Mouse (Mus musculus) embryonic facial prominence, embryonic 10.5 days (tissue): ENCODE results near the gene Mcl1. TPM values are rescaled to one million over a fixed set of nuclear protein-coding genes. Genes with fewer than 3 reads are reported as not detected.

ENCODE experiments used
- DNase-seq: peaks from one replicate; pipeline ENCODE4 v3.0.0-alpha.2; 2017; ENCODE audit warnings: low spot score
- H3K27ac ChIP-seq: fragments of 300-500 bp; sonication (generic); replicated peaks from 2 replicates; pipeline ENCODE4 v1.5.1; 2016; ENCODE audit warnings: mild to moderate bottlenecking
- H3K27me3 ChIP-seq: fragments of 300-500 bp; sonication (generic); replicated peaks from 2 replicates; pipeline ENCODE4 v1.6.1; 2016; ENCODE audit warnings: low read depth, mild to moderate bottlenecking; ENCODE audit not compliant: poor library complexity, severe bottlenecking
- H3K36me3 ChIP-seq: fragments of 300-500 bp; sonication (generic); replicated peaks from 2 replicates; pipeline ENCODE4 v1.6.1; 2016; ENCODE audit warnings: mild to moderate bottlenecking, moderate library complexity
- H3K4me1 ChIP-seq: fragments of 300-500 bp; sonication (generic); 2 replicates; pipeline ENCODE4 v1.6.1; 2016
- H3K4me3 ChIP-seq: fragments of 300-500 bp; sonication (generic); 2 replicates; pipeline ENCODE4 v1.5.1; 2016; ENCODE audit warnings: mild to moderate bottlenecking, moderate library complexity
- H3K9me3 ChIP-seq: fragments of 300-500 bp; sonication (generic); 2 replicates; pipeline ENCODE4 v1.6.1; 2016; ENCODE audit warnings: mild to moderate bottlenecking
- WGBS: fragments of 180-500 bp; shearing (Covaris S2); methylation state at CpG from one replicate; pipeline ENCODE4 v1.1.7; 2016; 5-methylcytosine and 5-hydroxymethylcytosine counted together
- polyA plus RNA-seq: library from polyadenylated mRNA; unstranded; fragments of >200 nt; fragmentation: Nextera tagmentation; extraction: Ambion mirVana; gene quantifications from 2 replicates; pipeline ENCODE4 v1.2.1, GENCODE M21; 2016

The Mcl1 gene
- polyA plus RNA-seq, 1 experiment from 2014 or later, result 49.5 TPM

DNA sequence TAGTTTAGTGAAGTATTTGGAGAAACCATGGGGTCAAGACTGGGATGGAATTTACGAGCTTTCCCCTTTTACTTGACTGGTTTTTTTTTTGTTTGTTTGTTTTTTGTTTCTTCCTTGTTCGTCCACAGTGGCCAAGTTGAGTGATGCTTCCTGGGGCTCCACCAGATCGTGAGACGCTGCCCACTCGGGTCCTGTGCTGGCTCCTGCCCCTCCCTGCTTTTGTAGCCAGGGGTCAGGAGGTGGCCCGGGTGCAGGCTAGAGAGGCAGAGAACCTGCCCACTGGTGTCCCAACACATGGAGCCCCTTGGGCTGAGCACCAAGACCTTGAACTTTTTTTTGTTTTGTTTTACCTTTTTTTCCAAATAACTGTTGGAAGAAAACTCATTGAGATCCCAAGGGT is 27.3 kb upstream of the Mcl1 start:
- WGBS, result 82% methylated on average over 6 of the region's 6 CpGs
- peaks cover 6% of the 10 kb centered on the region for H3K4me1 ChIP-seq
- peaks cover 99% of the 10 kb centered on the region for H3K36me3 ChIP-seq
- no peak overlapping the region for H3K27ac ChIP-seq
- no peak for DNase-seq
- no peak overlapping the region for H3K4me3 ChIP-seq
- no peaks in the 10 kb centered on the region for H3K9me3 ChIP-seq
- H3K27me3 ChIP-seq, result no peaks in the 10 kb centered on the region

DNA sequence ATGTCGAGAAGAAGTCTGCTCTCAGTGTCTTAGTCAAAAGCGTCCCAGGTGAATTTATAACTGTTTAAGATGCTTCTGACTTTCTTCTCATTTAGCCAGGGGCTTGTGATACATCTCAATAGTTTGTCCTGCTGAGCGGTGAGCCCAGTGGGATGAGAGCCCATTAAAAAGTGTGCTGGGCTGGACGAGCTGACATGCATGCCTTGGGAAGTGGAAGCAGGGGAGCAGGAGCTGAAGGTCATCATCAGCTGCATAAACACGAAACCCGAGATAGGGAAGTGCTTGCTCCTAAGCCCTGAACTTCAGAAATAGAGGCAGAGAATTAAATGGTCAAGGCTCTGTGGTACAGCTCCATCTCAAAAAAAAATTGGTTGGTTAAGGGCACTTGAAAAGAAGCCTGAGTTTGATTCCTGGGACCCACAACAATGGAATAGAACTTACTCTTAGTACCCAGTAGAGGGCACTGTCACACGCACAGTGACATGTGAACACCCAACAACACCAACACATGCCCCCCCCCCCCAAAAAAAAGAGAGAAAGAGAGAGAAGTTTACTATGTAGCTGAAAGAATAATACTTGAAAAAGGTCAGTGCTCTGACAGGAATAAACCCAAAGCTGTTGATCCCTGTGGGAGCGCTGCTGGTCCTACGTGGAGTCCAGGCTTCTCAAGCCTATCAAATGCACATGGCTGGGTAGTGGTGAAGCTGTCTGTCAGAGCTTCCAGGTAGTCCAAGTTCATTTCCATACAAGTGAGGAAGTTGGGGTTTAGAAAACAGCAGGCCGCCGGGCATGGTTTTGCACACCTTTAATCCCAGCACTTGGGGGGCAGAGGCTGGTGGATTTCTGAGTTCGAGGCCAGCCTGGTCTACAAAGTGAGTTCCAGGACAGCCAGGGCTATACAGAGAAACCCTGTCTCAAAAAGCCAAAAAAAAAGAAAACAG is 25.7 kb upstream of the Mcl1 start:
- WGBS, result 79% methylated on average over 12 of the region's 12 CpGs
- H3K4me1 ChIP-seq, result 0 out of 2 replicates have a peak, but pooled peaks cover 4% of the 10 kb centered on the region
- DNase-seq, result no peak
- no peaks in the 10 kb centered on the region for H3K27me3 ChIP-seq
- H3K27ac ChIP-seq, result no peak overlapping the region
- no peaks in the 10 kb centered on the region for H3K9me3 ChIP-seq
- H3K4me3 ChIP-seq, result no peak overlapping the region
- peaks cover 99% of the 10 kb centered on the region for H3K36me3 ChIP-seq

DNA sequence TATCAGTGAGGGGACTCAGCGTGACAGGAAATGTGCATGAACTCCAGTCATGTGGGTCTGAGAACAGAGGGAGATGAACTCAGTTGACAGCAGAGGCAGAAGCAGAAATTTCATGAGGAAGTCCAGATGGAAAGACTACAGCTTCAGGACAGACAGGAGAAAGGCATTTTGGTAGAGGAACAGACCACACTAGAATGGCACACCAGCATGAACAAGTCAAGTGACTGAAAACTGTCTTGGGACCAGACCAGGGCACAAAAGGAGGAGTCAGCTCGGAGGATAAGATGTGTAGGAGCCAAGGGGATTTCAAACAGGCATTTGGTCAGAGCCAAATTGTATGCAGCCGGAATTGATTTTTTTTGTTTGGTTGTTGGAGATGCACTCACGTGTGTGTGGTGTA is 23.0 kb upstream of the Mcl1 start:
- no peak overlapping the region for H3K4me3 ChIP-seq
- H3K4me1 ChIP-seq, result 0 out of 2 replicates have a peak, but pooled peaks cover 4% of the 10 kb centered on the region
- H3K9me3 ChIP-seq, result no peaks in the 10 kb centered on the region
- no peak overlapping the region for H3K27ac ChIP-seq
- no peaks in the 10 kb centered on the region for H3K27me3 ChIP-seq
- DNase-seq, result no peak
- 83% methylated on average over 4 of the region's 4 CpGs for WGBS
- peaks cover 99% of the 10 kb centered on the region for H3K36me3 ChIP-seq

DNA sequence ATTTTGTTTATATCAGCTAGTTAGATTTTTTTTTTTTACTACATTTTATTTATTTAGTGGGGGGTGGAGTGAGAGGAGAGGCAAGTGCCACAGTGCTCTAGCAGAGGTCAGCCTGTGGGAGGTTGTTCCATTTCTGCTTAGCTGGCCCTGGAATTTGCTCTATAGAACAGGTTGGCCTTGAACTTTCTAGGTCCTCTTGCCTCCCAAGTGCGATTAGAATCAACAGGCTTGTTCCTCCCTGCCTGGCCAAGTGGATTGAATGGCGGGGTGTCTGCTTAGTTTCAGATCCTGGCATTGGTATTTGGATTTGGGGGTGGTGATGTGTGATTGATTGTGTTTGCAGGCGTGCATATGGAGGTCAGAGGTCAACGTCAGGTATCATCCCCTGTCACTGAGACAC is 22.5 kb upstream of the Mcl1 start:
- WGBS, result 85% methylated on average over 4 of the region's 4 CpGs
- no peak for DNase-seq
- Histone ChIP-seq H3K27me3 (no peaks in the 10 kb centered on the region), H3K27ac (no peak overlapping the region), H3K9me3 (no peaks in the 10 kb centered on the region), H3K4me1 (0 out of 2 replicates have a peak, but pooled peaks cover 4% of the 10 kb centered on the region), H3K36me3 (peaks cover 99% of the 10 kb centered on the region), H3K4me3 (no peak overlapping the region)

DNA sequence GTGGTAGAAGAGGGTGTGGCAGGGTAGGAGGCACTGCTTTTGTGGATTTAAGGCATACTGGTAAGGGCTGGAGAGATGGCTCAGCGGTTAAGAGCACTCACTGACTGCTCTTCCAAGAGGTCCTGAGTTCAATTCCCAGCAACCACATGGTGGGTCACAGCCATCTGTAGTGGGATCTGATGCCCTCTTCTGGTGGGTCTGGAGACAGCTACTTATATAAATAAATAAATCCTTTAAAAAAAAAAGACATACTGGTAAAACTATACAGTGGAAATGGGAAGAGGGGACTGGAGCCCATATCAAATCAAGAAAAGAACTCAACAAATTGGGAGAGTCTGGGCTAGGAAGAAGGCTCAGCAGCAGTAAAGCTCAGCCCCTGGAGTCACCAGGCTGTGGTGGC is 18.9 kb upstream of the Mcl1 start:
- 98% methylated on average over 1 of the region's 1 CpGs for WGBS
- DNase-seq, result no peak
- Histone ChIP-seq H3K27me3 (no peaks in the 10 kb centered on the region), H3K27ac (no peak overlapping the region), H3K4me3 (no peak overlapping the region), H3K36me3 (peaks cover 74% of the 10 kb centered on the region), H3K4me1 (no peaks in the 10 kb centered on the region), H3K9me3 (no peaks in the 10 kb centered on the region)

DNA sequence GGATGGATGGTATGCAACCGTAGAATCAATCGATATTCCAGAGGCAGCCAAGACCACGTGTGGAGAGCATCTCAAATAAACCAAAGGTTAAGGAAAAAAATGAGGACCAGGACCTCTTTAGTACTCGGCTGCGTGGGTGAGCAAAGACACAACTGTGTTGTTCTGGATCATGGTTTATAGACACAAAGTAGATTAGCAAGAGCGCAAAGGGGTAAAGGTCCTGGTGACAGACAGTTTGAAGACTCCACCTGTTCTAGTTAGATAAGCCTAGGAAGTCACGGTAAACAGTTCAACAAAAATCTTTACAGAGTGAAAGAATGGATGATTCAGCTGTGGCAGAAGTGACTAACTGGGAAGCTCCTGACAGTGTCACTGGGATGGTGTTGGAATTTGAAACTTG is 15.5 kb upstream of the Mcl1 start:
- H3K36me3 ChIP-seq, result peaks cover 40% of the 10 kb centered on the region
- no peaks in the 10 kb centered on the region for H3K4me1 ChIP-seq
- no peak for DNase-seq
- H3K4me3 ChIP-seq, result no peak overlapping the region
- H3K27ac ChIP-seq, result no peak overlapping the region
- H3K9me3 ChIP-seq, result no peaks in the 10 kb centered on the region
- WGBS, result 88% methylated on average over 7 of the region's 7 CpGs
- H3K27me3 ChIP-seq, result no peaks in the 10 kb centered on the region

DNA sequence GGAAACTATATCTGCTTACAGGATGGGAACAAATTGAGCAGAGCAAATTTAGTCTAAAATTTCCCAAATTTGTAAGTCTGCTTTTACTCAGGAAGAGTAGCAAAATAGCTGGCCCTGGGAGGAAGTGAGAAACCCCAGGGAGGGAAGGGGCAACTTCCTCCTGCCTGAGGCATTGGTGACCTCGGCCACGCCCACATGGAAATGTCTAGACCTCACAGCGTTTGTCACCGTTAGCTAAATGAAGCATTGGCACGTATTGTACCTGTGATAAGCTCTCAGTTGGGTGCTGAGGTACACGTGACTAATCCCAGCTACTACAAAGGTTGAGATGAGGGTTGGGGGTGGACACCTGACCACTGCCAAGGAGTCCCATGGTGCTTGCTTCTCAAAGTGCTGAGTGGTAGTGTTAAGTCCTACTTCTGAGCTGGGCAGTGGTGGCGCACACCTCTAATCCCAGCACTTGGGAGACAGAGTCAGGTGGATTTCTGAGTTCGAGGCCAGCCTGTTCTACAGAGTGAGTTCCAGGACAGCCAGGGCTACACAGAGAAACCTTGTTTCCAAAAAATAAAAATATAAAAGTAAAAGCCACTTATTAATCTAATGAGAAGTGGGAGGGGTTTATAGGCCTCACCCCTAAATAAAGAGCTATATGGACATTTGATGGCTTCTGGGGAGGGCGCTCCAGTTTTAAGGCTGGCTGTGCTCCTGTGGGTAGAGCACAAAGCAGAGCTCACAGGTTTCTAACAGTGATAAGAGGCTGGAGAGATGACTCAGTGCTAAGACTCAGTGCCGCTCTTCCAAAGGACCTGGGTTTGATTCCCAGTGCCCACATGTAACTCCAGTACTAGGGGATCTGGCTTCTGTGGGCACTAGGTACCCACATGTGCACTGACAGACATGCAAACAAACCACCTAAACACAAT is 13.0 kb upstream of the Mcl1 start:
- Histone ChIP-seq H3K36me3 (peaks cover 16% of the 10 kb centered on the region), H3K9me3 (no peaks in the 10 kb centered on the region), H3K27me3 (no peaks in the 10 kb centered on the region), H3K4me3 (no peak overlapping the region), H3K4me1 (no peaks in the 10 kb centered on the region), H3K27ac (no peak overlapping the region)
- no peak for DNase-seq
- 56% methylated on average over 10 of the region's 10 CpGs for WGBS

DNA sequence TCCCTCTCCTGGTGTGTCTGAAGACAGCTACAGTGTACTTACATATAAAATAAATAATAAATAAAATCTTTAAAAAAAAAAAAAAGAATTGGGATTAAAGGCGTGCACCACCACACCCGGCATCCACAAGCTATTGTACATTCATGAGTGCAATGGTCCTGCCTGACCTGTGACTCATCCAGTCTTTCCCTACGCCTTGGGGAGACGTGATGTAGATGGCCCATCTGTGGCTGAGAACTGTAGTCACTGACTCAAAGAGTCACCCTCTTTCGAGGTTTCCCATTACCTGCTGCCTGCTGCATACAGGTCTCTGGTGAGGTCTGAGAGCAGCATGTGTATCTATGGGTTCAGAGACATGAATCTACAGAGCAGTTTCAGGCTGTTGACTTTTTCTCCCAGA is 10.6 kb upstream of the Mcl1 start:
- H3K27ac ChIP-seq, result no peak overlapping the region
- no peak for DNase-seq
- 92% methylated on average over 5 of the region's 5 CpGs for WGBS
- peaks cover 10% of the 10 kb centered on the region for H3K4me1 ChIP-seq
- no peaks in the 10 kb centered on the region for H3K9me3 ChIP-seq
- no peak overlapping the region for H3K4me3 ChIP-seq
- H3K27me3 ChIP-seq, result no peaks in the 10 kb centered on the region
- no peaks in the 10 kb centered on the region for H3K36me3 ChIP-seq

DNA sequence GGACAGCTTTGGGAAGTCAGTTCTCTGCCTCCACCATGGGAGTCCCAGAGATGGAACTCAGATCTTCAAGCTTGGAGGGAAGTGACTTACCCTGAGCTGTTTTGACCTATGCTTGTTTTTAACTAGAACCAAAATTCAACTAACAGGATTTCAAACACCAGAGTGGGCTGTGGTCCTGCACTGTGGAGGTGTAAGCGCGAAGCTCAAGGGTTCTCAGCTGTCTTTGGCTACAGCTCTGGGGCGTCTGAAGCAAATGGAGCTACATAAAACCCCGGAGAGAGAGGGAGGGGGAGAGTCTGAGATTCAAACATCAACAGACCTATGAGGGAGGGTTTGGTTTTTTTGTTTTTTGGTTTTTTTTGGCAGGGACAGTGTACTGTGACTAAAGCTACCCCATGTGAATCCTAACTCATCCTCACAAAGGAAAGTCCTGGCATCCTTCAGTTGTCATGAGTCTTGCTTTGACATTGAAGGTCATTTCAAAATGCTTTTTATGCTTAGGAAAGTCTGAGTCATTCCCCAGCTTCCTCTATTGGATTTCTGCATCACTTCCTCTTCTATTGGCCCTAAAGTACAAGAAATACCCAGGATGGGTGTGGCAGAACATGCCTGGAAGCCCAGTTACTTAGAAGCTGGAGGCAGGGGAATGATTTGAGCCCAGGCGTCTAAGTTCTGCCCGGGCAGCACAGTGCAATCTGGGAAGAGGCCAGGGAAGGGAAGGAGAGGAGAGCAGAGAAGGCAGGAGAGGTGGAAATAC is 8.1 kb upstream of the Mcl1 start:
- H3K9me3 ChIP-seq, result no peaks in the 10 kb centered on the region
- WGBS, result 79% methylated on average over 6 of the region's 6 CpGs
- H3K4me1 ChIP-seq, result peaks cover 20% of the 10 kb centered on the region
- no peaks in the 10 kb centered on the region for H3K36me3 ChIP-seq
- no peaks in the 10 kb centered on the region for H3K27me3 ChIP-seq
- no peak overlapping the region for H3K4me3 ChIP-seq
- 0 out of 2 replicates have a peak overlapping the region, but pooled peaks have one; percentile 35 for H3K27ac ChIP-seq
- DNase-seq, result no peak

DNA sequence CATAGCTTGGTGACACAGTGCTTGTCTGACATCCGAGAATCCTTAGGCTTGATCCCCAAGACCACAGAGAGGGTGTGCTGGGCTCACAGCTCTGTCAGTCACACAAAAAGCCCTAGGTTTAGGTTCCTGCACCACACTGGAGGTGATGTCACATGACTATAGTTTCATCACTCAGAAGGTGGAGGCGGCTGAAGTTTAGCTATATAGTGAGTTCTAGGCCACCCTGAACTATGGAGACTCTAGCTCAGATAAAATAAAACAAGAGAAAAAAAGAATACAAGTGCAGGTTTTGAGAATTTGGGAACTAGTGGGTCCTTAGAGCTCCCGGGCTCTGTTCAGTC is 7.6 kb upstream of the Mcl1 start:
- Histone ChIP-seq H3K27ac (0 out of 2 replicates have a peak overlapping the region, but pooled peaks have one; percentile 35), H3K36me3 (no peaks in the 10 kb centered on the region), H3K4me1 (peaks cover 20% of the 10 kb centered on the region), H3K9me3 (no peaks in the 10 kb centered on the region), H3K4me3 (no peak overlapping the region), H3K27me3 (no peaks in the 10 kb centered on the region)
- DNase-seq, result no peak
- 87% methylated on average over 3 of the region's 3 CpGs for WGBS

DNA sequence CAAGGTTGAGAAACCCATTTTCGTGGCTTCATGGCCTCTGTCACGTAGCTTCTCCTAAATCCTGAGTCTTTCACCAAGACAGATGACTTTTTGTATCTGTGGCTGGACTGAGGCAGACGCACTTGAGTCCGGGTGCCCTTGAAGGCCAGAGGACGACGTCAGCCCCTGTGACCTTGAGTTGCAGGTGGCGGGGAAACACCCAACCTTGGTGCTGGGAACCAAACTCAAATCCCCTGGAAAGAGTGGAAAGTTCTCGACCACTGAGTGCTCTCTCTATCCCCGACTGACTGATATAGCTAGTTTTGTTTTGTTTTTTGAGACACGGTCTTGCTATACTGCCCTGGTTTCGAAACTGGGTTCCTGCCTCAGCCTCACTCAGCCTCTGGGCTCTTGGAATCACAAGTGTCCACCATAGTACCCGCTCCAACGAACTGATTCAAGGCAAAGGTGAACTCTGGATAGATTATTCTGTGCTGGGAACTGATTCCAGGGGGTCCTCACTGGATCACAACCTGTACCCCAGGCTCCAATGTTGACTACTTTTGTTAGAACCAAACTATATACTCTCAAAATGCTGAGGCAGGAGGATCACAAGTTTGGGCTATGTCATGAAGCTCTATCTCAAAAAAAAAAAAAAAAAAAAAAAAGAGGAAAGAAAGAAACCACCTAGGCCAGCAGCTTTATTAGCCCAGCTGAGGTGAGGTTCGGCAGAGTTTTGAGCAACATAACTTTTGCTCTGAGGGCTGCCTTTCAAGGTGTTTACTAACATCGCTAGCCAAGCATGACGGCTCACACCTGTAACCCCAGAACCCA is 7.0 kb upstream of the Mcl1 start:
- Histone ChIP-seq H3K27me3 (no peaks in the 10 kb centered on the region), H3K4me1 (peaks cover 20% of the 10 kb centered on the region), H3K9me3 (no peaks in the 10 kb centered on the region), H3K36me3 (no peaks in the 10 kb centered on the region), H3K4me3 (no peak overlapping the region), H3K27ac (no peak overlapping the region; the same call in 1 of the 2 replicates)
- WGBS, result 89% methylated on average over 16 of the region's 16 CpGs
- no peak for DNase-seq
